Mouse (Mus musculus) lung, adult 2 months (tissue): ENCODE measurements around the gene Htr5a.

Experiments used
- CTCF ChIP-seq: fragments of 200-500 bp; IDR thresholded peaks from 2 replicates; pipeline ENCODE4 v1.5.1; 2011; ENCODE audit warnings: mild to moderate bottlenecking, low read length, control low read depth; ENCODE audit not compliant: insufficient read depth
- POLR2A ChIP-seq: fragments of 200-500 bp; IDR thresholded peaks from 2 replicates; pipeline ENCODE4 v1.6.1; 2011; ENCODE audit warnings: low read depth, mild to moderate bottlenecking, control low read depth, low read length, borderline replicate concordance; ENCODE audit errors: extremely low read depth

DNA sequence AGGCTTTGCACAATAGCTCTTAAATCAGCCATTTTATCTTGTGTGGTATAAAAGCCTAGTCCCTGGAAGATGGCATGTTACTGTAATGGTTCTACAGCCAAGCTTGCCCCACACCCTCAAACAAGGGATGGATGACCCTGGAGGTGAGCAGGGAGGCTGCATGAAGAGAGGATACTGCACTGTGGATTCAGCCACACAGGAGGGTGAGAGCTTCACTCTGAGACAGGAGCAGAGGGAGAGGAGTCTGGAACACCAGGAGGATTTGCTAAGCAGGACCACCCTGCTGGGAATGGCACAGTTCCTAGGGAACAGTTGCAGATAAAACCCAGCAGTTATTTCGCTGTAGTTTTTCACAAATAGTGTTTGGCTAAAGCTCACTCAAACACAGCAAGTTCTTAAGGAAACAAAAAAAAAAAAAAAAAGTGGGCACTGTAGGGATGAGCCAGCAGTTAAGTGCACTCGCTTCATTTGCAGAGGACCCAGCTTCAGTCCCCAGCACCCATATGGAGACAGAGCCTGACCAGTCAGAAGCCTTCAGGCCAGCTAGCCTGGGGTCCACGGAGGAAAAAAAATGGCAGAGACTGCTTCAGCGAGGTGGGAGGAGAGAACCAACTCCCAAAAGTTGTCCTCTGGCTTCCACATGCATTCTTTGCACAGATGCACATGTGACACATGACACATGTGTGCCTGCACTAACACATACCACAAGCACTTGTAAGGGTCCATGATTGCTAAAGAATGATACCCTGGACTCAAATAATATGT lies 33.6 kb downstream of the Htr5a start:
- TF ChIP-seq CTCF (no peak), POLR2A (no peak)
